Mouse (Mus musculus) cerebellum, adult 18-20 months (tissue): Measurements from ENCODE around the gene Pcx.

Experiments
- DNase-seq, 2 experiments: peaks; one replicate each; pipeline ENCODE4 v3.0.0; 2021

Pcx gene

DNA sequence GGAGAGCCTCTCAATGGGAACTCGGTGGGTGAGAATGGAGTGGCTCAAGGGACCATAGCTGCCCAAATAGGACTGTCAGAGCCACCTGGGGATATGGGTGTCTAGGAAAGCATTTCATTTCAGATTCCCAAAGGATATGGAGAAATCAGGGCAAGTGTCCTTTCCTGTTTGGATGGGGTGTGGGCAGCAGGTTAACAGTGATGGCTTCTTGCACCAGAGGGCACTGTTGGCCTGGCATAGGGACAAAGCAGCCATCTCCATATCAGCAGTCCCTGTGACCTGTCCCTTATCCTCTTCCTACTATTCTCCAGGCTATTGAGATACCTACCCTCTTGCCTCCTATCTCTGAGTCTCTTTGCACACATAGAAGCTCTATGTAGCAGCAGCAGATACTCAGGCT, 78.8 kb downstream of the Pcx start:
- peak in 1 of 2 experiments; percentile 37 for DNase-seq

DNA sequence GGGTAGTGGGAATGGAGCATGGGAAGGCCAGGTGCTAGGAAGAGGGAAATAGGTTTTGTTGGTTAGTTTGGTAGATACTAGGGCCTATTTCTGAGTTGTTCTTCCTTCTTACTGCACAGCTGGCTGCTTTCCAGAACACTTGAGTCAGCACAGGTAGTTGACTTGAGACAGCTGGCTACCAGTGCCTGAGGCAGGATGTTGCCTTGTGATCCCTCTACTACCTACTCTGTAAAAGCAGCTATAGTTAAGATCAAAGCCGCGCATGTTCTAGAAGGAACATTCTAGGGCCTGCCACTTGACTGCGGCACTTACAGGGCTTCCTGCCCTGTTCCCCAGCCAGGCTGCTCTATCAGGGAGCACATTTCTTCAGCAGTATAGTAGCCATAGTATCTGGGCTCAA, 79.8 kb downstream of the Pcx start:
- no peak for DNase-seq

DNA sequence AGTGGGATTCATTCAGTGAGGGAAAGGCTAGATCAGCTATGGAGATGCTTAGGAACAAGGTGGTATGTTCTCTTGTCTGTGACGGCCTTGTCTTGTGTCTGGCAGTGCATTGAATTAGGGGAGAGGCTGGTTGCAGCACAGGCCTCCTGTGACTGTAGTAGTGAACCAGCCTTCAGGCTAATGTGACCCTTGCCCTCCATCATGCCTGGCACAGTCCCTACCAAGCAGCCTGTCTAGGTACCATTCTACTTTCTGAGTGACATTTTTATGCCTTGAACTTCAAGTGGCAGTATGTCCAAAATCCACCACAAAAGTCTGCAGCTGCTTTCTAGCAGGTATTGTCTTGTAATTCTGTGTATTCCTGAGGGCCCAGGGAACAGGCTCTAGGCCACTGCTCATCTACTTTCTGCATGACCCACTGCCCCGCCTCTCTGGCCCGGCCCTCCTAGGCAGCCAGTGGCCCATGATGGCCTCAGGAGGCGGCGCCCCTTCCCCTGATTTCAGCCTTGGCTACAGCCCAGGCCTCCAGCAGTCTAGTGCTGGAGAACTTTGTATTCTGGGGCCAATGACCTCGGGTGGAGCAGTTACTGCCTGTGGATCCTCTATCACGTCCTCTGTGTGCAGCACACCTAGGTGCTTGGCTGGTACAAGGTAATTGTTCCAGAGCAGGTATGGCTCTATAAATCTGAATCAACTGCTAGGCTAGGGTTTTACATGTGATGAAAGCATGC, 83.7 kb downstream of the Pcx start:
- DNase-seq: no peak

DNA sequence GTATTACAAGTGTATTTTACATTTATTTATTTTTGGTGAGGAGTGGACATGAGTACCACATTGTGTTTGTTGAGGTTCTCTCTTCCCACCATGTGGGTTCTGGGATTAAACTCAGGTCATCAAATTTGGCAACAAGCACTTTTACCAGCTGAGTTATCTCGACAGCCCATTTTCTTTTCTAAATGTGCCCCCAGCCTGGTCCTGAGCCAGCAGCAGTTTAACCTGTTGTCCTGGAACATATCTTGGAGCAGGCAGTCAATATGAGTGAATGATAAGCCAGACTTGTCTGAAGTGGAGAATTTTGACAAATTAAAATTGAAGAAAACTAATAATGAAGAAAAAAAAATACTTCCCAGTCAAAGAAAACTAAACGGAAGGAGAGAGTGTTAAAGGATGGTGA, 85.8 kb downstream of the Pcx start:
- no peak for DNase-seq

GRCm38 (mm10) chr19:4602459-4602858, 92.2 kb downstream of the Pcx start:
- no peak for DNase-seq

DNA sequence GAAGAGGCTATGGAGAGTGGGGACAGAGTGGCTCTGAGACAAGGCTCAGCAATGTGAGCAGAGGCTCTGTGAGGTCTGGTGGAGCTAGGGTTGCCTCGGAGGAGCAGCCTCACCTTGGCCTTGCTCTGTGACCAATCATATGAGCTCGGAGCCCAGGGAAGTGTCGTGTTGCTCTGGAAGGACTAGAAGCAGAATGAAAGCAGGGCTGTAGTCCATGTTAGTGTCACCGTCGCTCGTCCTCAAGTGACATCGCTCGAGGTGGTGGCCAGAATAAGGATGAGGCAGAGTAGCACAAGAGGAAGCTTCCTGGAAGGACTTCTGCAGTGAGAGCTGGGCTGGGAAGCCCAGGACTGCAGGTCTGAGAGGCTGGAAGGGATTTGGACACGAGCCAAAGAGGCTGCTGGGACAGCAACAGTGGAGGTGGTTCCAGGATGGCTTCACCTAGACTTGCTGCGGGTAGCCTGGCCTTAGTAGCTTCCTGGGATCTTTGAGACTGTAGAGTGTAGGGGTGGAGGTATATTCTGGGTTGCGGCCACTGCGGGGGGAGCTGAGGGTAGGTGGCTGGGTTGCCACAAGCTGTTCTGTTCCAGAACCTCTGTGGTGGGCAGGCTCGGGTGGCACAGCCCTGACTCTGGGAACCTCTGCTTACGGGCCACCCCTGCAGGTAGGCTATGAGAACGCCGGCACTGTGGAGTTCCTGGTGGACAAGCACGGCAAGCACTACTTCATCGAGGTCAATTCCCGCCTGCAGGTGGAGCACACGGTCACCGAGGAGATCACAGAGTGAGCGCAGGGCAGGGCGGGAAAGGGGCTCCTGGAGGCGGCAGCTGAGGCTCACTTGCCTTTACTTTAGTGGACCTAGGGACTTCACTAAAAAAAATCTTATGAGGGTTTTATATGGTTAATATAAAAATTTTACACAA, 93.8 kb downstream of the Pcx start:
- DNase-seq: peak; percentile 62 to 74

DNA sequence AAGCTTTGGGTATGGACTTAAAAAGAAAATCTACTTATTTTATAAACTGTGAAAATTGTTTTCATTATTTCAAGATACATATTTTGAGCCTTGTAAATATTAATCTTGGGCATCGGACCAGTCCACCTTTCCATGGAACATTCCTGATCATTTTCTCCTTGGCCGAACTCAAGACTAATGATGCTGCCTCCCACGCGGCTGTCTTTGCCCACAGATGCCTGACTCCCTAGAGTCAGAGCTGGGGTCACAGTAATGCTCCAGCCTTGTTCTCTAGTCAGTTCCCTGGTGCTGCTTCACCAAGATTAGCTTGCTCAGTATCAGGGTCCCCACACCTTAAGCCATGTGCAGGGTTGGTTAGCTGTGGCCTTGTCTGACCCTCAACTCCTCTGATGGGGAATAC, 95.4 kb downstream of the Pcx start:
- DNase-seq: no peak

DNA sequence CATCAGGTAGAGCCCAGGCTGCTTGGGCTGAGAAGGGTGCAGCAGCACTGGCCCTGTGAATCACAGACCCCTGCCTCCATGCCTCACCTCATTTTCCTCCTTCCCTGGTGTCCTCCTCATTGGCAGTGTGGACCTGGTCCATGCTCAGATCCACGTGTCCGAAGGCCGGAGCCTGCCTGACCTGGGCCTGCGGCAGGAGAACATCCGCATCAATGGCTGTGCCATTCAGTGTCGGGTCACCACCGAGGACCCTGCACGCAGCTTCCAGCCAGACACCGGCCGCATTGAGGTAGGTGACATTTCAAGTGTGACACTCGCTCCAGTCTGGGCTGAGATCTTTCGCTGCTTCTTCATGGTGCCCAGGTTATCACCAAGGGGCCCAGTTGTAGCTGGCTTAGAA, 97.1 kb downstream of the Pcx start:
- DNase-seq: no peak

DNA sequence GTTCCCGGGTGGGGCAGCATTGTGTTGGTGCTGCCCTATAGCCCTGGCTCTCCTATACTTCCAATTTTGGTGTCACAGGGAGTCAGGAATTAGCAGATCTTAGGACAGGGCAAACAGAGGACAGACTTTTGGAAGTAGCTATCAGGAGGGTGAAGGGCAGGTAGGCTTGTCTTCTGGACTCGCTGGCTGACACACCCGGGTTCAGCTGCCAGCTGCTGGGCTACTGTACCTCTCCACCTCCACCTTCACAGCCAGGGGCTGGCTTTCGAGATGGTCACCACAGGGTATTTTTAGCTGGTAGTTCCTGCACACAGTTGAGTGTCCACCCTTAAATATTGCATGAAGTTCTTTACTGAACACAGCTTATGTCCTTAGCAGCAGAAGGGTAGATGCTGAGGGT, 98.2 kb downstream of the Pcx start:
- no peak for DNase-seq

GRCm38 (mm10) chr19:4610109-4610508, 99.8 kb downstream of the Pcx start:
- DNase-seq: no peak

GRCm38 (mm10) chr19:4612181-4612961, 102.1 kb downstream of the Pcx start:
- DNase-seq: peak in 1 of 2 experiments; percentile 41

- peak in 1 of 2 experiments; percentile 43 for DNase-seq
These were observed 103.4 kb downstream of the Pcx start for GRCm38 (mm10) chr19:4613464-4614304.

GRCm38 (mm10) chr19:4614305-4615150, 104.3 kb downstream of the Pcx start:
- peak; percentile 47 to 54 for DNase-seq

- peak; percentile 87 to 89 for DNase-seq
These were observed 105.2 kb downstream of the Pcx start, which contains the start of gene Lrfn4 for GRCm38 (mm10) chr19:4615151-4616093. Gene Lrfn4, minus strand, starts transcription at chr19:4615667.

DNA sequence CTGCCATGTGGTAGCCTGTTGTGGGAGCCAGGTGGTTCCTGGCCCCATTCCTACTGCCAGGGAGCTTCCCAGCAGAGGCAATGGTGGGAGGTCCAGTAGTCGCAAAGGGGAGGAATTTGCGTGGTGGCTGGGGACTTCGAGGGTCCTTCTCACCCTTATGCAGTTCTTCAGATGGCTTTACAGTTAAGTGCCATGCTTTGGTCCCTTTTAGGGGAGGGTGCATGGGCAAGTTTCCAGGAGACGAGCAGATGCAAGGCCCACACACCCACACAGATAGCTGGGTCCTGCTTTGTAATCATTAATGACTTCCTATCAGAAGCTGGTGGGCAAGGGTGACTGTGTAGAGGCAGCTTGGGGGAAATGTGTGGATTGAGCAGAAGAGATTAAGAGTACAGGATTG, 106.3 kb downstream of the Pcx start:
- DNase-seq: no peak

GRCm38 (mm10) chr19:4618183-4618582, 107.9 kb downstream of the Pcx start:
- DNase-seq: no peak

DNA sequence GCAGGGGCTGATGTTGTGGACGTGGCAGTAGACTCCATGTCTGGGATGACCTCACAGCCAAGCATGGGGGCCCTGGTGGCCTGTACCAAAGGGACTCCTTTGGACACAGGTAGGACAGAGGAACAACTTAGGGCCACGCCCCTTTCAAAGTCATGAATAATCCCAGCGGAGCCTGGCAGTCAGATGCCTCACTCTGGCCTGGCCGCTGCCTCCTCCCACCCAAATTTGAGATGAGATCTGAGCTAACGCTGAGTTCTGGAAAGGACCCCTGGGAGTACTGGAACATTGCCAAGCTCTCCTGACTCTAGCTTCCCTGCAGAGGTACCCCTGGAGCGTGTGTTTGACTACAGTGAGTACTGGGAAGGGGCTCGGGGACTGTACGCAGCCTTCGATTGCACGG, 109.2 kb downstream of the Pcx start:
- no peak for DNase-seq

DNA sequence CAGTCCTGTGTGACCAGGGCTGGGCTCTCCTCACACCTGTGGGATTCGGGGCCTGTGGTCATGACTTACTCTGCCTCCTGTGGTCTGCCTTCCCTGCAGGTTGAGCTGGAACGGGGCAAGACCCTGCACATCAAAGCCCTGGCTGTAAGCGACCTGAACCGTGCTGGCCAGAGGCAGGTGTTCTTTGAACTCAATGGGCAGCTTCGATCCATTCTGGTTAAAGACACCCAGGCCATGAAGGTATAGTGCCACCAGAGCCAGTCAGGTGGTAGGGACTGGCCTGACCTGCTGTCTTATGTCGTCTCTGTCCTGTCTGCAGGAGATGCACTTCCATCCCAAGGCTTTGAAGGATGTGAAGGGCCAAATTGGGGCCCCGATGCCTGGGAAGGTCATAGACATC, 110.4 kb downstream of the Pcx start:
- no peak for DNase-seq

DNA sequence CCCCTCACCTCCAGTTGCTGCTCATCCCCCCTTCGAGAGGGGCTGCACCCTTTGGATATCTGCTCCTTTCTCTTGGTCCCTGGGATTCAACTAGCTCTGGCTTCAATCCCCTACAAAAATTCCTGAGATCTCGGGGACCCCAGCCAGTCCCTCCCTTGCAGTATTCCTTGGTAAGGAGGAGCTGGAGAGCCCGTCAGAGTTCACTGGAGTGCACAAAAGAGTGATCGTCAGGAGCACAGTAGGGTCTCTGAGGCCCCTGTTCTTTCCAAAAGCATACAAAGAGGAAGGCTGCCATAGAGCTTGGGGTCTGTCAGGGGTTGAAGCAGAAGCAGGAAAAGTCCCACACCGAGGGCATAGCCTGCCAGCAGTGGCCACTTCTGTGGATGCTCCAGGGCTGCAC, 112.5 kb downstream of the Pcx start:
- no peak for DNase-seq

DNA sequence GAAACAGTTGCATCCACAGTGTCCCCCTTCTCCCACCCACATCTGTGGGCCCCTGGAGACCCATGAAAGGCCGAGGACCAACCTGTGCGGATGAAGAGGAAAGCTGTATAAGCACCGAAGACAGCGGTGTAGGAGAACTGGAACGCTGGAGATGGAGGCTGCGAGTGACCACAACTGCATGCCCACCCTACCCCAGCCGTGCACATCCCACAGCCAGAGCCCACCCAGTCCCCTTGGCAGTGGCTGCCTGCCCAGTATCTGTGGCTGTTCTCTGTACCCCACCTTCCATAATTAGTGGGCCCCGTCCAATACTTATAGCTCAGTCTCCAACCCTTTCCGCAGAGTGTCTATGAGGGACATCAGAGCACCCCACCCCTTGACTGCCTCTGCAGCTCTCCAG, 113.1 kb downstream of the Pcx start:
- no peak for DNase-seq
